Mouse (Mus musculus) megakaryocyte, embryonic 14.5 days (primary cell): ENCODE data around the gene Itprid2.

Source experiments
- FLI1 ChIP-seq: IDR thresholded peaks from 2 replicates; pipeline ENCODE4 v1.6.1; 2012; ENCODE audit warnings: low read length, inconsistent platforms, mixed read lengths
- GATA1 ChIP-seq: IDR thresholded peaks from 3 replicates; pipeline ENCODE4 v1.6.1; 2012; ENCODE audit warnings: mixed read lengths, low read length, inconsistent platforms, borderline replicate concordance

DNA sequence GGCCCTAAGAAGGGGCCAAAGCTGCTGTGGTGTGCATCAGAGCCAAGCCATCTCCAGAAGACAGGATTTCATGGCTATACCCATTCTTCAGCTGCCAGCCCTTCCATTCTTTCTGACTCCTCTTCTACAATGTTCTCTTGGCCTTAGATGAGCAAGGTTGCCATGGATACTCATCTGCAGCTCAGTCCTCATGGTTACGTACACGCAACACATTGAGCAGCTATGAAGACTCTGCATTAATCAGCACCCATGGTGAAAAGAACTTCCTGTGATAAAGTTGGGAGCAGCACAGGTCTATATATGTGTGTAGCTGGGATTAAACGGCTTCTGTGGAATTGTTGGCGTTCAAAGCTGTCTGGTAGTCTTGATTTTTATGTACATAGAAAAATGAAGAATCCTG, 48.1 kb downstream of the Itprid2 start:
- no peak for TF ChIP-seq GATA1
- no peak for TF ChIP-seq FLI1
